Mouse (Mus musculus) hindbrain, embryonic 11.5 days (tissue): Measurements from ENCODE around the gene Ap2s1. TPM values are rescaled to one million over a fixed set of nuclear protein-coding genes. Genes with fewer than 3 reads are reported as not detected.

ENCODE experiments used
- ATAC-seq: fragments of 200-750 bp; cut with Nextera tagmentation; 2 replicates; pipeline ENCODE4 v1.8.0; 2017; ENCODE audit warnings: mild to moderate bottlenecking, moderate TSS enrichment, moderate library complexity; ENCODE audit not compliant: low FRiP score
- DNase-seq: peaks from one replicate; pipeline ENCODE4 v3.0.0-alpha.2; 2015; ENCODE audit warnings: low spot score
- H3K27ac ChIP-seq: fragments of 300-500 bp; sonication (generic); 2 replicates; pipeline ENCODE4 v1.5.1; 2014; ENCODE audit warnings: mild to moderate bottlenecking, low read depth, low read length
- H3K27me3 ChIP-seq: fragments of 300-500 bp; sonication (generic); 2 replicates; pipeline ENCODE4 v1.6.1; 2014; ENCODE audit warnings: mild to moderate bottlenecking, low read length, moderate library complexity, mixed read lengths; ENCODE audit not compliant: control insufficient read depth, insufficient read depth
- H3K36me3 ChIP-seq: fragments of 300-500 bp; sonication (generic); 2 replicates; pipeline ENCODE4 v1.6.1; 2014; ENCODE audit warnings: mild to moderate bottlenecking, low read length, moderate library complexity, mixed read lengths; ENCODE audit not compliant: control insufficient read depth, insufficient read depth
- H3K4me1 ChIP-seq: fragments of 300-500 bp; sonication (generic); replicated peaks from 2 replicates; pipeline ENCODE4 v1.6.1; 2014; ENCODE audit warnings: low read length, mixed read lengths; ENCODE audit not compliant: control insufficient read depth, insufficient read depth
- H3K4me2 ChIP-seq: fragments of 300-500 bp; sonication (generic); replicated peaks from 2 replicates; pipeline ENCODE4 v1.6.1; 2014; ENCODE audit warnings: mild to moderate bottlenecking, low read depth, low read length
- H3K4me3 ChIP-seq: fragments of 300-500 bp; sonication (generic); 2 replicates; pipeline ENCODE4 v1.5.1; 2014; ENCODE audit warnings: low read depth, low read length
- H3K9ac ChIP-seq: fragments of 300-500 bp; sonication (generic); 2 replicates; pipeline ENCODE4 v1.6.1; 2014; ENCODE audit warnings: low read depth, low read length
- H3K9me3 ChIP-seq: fragments of 300-500 bp; sonication (generic); 2 replicates; pipeline ENCODE4 v1.6.1; 2016; ENCODE audit warnings: low read length; ENCODE audit not compliant: control insufficient read depth
- WGBS: fragments of 180-500 bp; shearing (Covaris S2); extraction: QIAGEN DNeasy Blood & Tissue Kit; methylation state at CpG from one replicate; pipeline ENCODE4 v1.1.7; 2014; 5-methylcytosine and 5-hydroxymethylcytosine counted together
- polyA plus RNA-seq: library from polyadenylated mRNA; unstranded; fragments of >200 nt; fragmentation: Nextera tagmentation; extraction: Ambion mirVana; gene quantifications from 2 replicates; pipeline ENCODE4 v1.2.1, GENCODE M21; 2014

Ap2s1 gene
- polyA plus RNA-seq, 1 experiment from 2014 or later = 307 TPM

GRCm38 (mm10) chr7:16761005-16761481 is 22.8 kb downstream of the Ap2s1 start:
- Histone ChIP-seq H3K4me3 (no peak overlapping the region), H3K36me3 (no peaks in the 10 kb centered on the region), H3K4me2 (no peak overlapping the region), H3K9ac (no peak overlapping the region), H3K9me3 (no peaks in the 10 kb centered on the region), H3K27me3 (no peaks in the 10 kb centered on the region), H3K27ac (no peak overlapping the region), H3K4me1 (no peaks in the 10 kb centered on the region)
- ATAC-seq (no peak), DNase-seq (no peak)
- WGBS = 44% methylated on average over 10 of the region's 10 CpGs

- Histone ChIP-seq H3K36me3 (no peaks in the 10 kb centered on the region), H3K27me3 (no peaks in the 10 kb centered on the region), H3K9me3 (no peaks in the 10 kb centered on the region), H3K9ac (no peak overlapping the region), H3K4me3 (no peak overlapping the region), H3K27ac (no peak overlapping the region), H3K4me1 (no peaks in the 10 kb centered on the region), H3K4me2 (no peak overlapping the region; the same call in 1 of the 2 replicates)
- 57% methylated on average over 5 of the region's 5 CpGs for WGBS
- DNase-seq (no peak), ATAC-seq (no peak)
Measured at GRCm38 (mm10) chr7:16761630-16762029, 23.4 kb downstream of the Ap2s1 start.

- H3K27ac ChIP-seq = no peak overlapping the region
- 91% methylated on average over 7 of the region's 7 CpGs for WGBS
- H3K4me1 ChIP-seq = no peaks in the 10 kb centered on the region
- H3K9ac ChIP-seq = no peak overlapping the region
- H3K4me2 ChIP-seq = no peak overlapping the region
- H3K9me3 ChIP-seq = no peaks in the 10 kb centered on the region
- no peak overlapping the region for H3K4me3 ChIP-seq
- no peaks in the 10 kb centered on the region for H3K27me3 ChIP-seq
- ATAC-seq = no peak
- no peaks in the 10 kb centered on the region for H3K36me3 ChIP-seq
- no peak for DNase-seq
Measured at GRCm38 (mm10) chr7:16763463-16764218, 25.4 kb downstream of the Ap2s1 start.

GRCm38 (mm10) chr7:16766443-16766842 is 28.2 kb downstream of the Ap2s1 start:
- H3K9me3 ChIP-seq = no peaks in the 10 kb centered on the region
- DNase-seq (no peak), ATAC-seq (no peak)
- no peaks in the 10 kb centered on the region for H3K36me3 ChIP-seq
- no peak overlapping the region for H3K27ac ChIP-seq
- WGBS = 32% methylated on average over 2 of the region's 2 CpGs
- H3K4me1 ChIP-seq = no peaks in the 10 kb centered on the region
- no peak overlapping the region for H3K4me2 ChIP-seq
- H3K9ac ChIP-seq = no peak overlapping the region
- no peak overlapping the region for H3K4me3 ChIP-seq
- H3K27me3 ChIP-seq = no peaks in the 10 kb centered on the region

GRCm38 (mm10) chr7:16775888-16776287 is 37.7 kb downstream of the Ap2s1 start:
- WGBS = 54% methylated on average over 5 of the region's 5 CpGs
- Histone ChIP-seq H3K27me3 (no peaks in the 10 kb centered on the region), H3K9me3 (no peaks in the 10 kb centered on the region), H3K4me3 (no peak overlapping the region), H3K4me1 (no peaks in the 10 kb centered on the region), H3K4me2 (no peak overlapping the region), H3K27ac (no peak overlapping the region), H3K9ac (no peak overlapping the region), H3K36me3 (no peaks in the 10 kb centered on the region)
- ATAC-seq (no peak), DNase-seq (no peak)

GRCm38 (mm10) chr7:16780076-16780475 is 41.9 kb downstream of the Ap2s1 start:
- no peak overlapping the region for H3K4me2 ChIP-seq
- H3K27ac ChIP-seq = no peak overlapping the region
- DNase-seq = no peak
- H3K4me3 ChIP-seq = no peak overlapping the region
- no peak for ATAC-seq
- no peaks in the 10 kb centered on the region for H3K9me3 ChIP-seq
- 77% methylated on average over 5 of the region's 5 CpGs for WGBS
- no peak overlapping the region for H3K9ac ChIP-seq
- H3K4me1 ChIP-seq = peaks cover 6% of the 10 kb centered on the region; the same call in 1 of the 2 replicates
- H3K36me3 ChIP-seq = no peaks in the 10 kb centered on the region
- H3K27me3 ChIP-seq = no peaks in the 10 kb centered on the region

GRCm38 (mm10) chr7:16780825-16781554 is 42.8 kb downstream of the Ap2s1 start, which contains the start of gene Slc1a5:
Gene Slc1a5, plus strand, starts transcription at chr7:16781340.
- peak within 1 kb of the TSS; percentile 73 for H3K9ac ChIP-seq
- ATAC-seq (peak; percentile 92), DNase-seq (peak; percentile 95)
- no peaks in the 10 kb centered on the region for H3K27me3 ChIP-seq
- H3K4me2 ChIP-seq = peak within 1 kb of the TSS; percentile 99
- no peak within 1 kb of the TSS for H3K27ac ChIP-seq
- no peaks in the 10 kb centered on the region for H3K9me3 ChIP-seq
- 3% methylated on average over 34 of the region's 34 CpGs for WGBS
- peak within 1 kb of the TSS; percentile 71 for H3K4me3 ChIP-seq
- H3K36me3 ChIP-seq = no peaks in the 10 kb centered on the region
- peaks cover 6% of the 10 kb centered on the region; the same call in 1 of the 2 replicates for H3K4me1 ChIP-seq

- Histone ChIP-seq H3K9ac (peak overlapping the region; percentile 73), H3K27ac (no peak overlapping the region), H3K9me3 (no peaks in the 10 kb centered on the region), H3K4me3 (peak overlapping the region; percentile 71), H3K36me3 (no peaks in the 10 kb centered on the region), H3K27me3 (no peaks in the 10 kb centered on the region), H3K4me2 (peak overlapping the region; percentile 99), H3K4me1 (peaks cover 6% of the 10 kb centered on the region; the same call in 1 of the 2 replicates)
- DNase-seq (no peak), ATAC-seq (peak; percentile 15)
- WGBS = under 1% methylated on average over 10 of the region's 10 CpGs
Measured at GRCm38 (mm10) chr7:16781555-16781815, 43.3 kb downstream of the Ap2s1 start.
